Mouse (Mus musculus) limb, embryonic 14.5 days (tissue): ENCODE data around the gene Arhgef26. TPM values are rescaled to one million over a fixed set of nuclear protein-coding genes. Genes with fewer than 3 reads are reported as not detected.

ENCODE experiments used
- ATAC-seq: fragments of 200-750 bp; cut with Nextera tagmentation; 2 replicates; pipeline ENCODE4 v1.8.0; 2017; ENCODE audit warnings: low read depth, moderate number of reproducible peaks, moderate TSS enrichment; ENCODE audit not compliant: low FRiP score
- DNase-seq: peaks from one replicate; pipeline ENCODE4 v3.0.0-alpha.2; 2015; ENCODE audit warnings: low spot score
- H3K27ac ChIP-seq: fragments of 300-500 bp; sonication (generic); replicated peaks from 2 replicates; pipeline ENCODE4 v1.5.1; 2014; ENCODE audit warnings: low read depth, mild to moderate bottlenecking, low read length, moderate library complexity, mixed read lengths
- H3K27me3 ChIP-seq: fragments of 300-500 bp; sonication (generic); 2 replicates; pipeline ENCODE4 v1.6.1; 2014; ENCODE audit warnings: low read length, mixed read lengths; ENCODE audit not compliant: control insufficient read depth, insufficient read depth
- H3K36me3 ChIP-seq: fragments of 300-500 bp; sonication (generic); 2 replicates; pipeline ENCODE4 v1.6.1; 2014; ENCODE audit warnings: mild to moderate bottlenecking, low read length, moderate library complexity, mixed read lengths; ENCODE audit not compliant: control insufficient read depth, insufficient read depth
- H3K4me1 ChIP-seq: fragments of 300-500 bp; sonication (generic); 2 replicates; pipeline ENCODE4 v1.6.1; 2014; ENCODE audit warnings: antibody characterized with exemption, low read length, mixed read lengths; ENCODE audit not compliant: control insufficient read depth, insufficient read depth
- H3K4me2 ChIP-seq: fragments of 300-500 bp; sonication (generic); replicated peaks from 2 replicates; pipeline ENCODE4 v1.6.1; 2014; ENCODE audit warnings: low read depth, mild to moderate bottlenecking, low read length, moderate library complexity; ENCODE audit not compliant: severe bottlenecking
- H3K4me3 ChIP-seq: fragments of 300-500 bp; sonication (generic); replicated peaks from 2 replicates; pipeline ENCODE4 v1.5.1; 2014; ENCODE audit warnings: low read length
- H3K9ac ChIP-seq: fragments of 300-500 bp; sonication (generic); 2 replicates; pipeline ENCODE4 v1.6.1; 2014; ENCODE audit warnings: mild to moderate bottlenecking, low read depth, low read length, moderate library complexity; ENCODE audit not compliant: severe bottlenecking
- H3K9me3 ChIP-seq: fragments of 300-500 bp; sonication (generic); 2 replicates; pipeline ENCODE4 v1.6.1; 2016; ENCODE audit warnings: low read length; ENCODE audit not compliant: control insufficient read depth
- POLR2A ChIP-seq: fragments of 200-500 bp; IDR thresholded peaks from 2 replicates; pipeline ENCODE4 v1.8.0; 2012; ENCODE audit warnings: inconsistent platforms, mild to moderate bottlenecking, moderate library complexity, borderline replicate concordance; ENCODE audit not compliant: insufficient read depth, insufficient read length; ENCODE audit errors: extremely low read depth
- WGBS: fragments of 180-500 bp; shearing (Covaris S2); extraction: QIAGEN DNeasy Blood & Tissue Kit; methylation state at CpG from one replicate; pipeline ENCODE4 v1.1.7; 2014; 5-methylcytosine and 5-hydroxymethylcytosine counted together
- polyA plus RNA-seq, 2 experiments: library from polyadenylated mRNA; depleted of rRNA in 1 of 2; stranded (reverse) in 1 of 2; unstranded in 1 of 2; fragments of >200 nt; fragmentation: Nextera tagmentation in 1 of 2; extraction: Ambion mirVana in 1 of 2; gene quantifications; 2 replicates each; pipeline versions ENCODE4 v1.2.1 to v1.2.3; 2012 to 2014

The Arhgef26 gene
- polyA plus RNA-seq, 2 experiments, result 6.2 to 6.3 TPM

GRCm38 (mm10) chr3:62505166-62505900 lies 167.2 kb downstream of the Arhgef26 start:
- H3K27me3 ChIP-seq, result no peaks in the 10 kb centered on the region
- H3K4me3 ChIP-seq, result peak overlapping the region; percentile 90
- peaks cover 13% of the 10 kb centered on the region for H3K4me1 ChIP-seq
- no peaks in the 10 kb centered on the region for H3K9me3 ChIP-seq
- H3K9ac ChIP-seq, result peak overlapping the region; percentile 95; the same call in 1 of the 2 replicates
- peaks cover 17% of the 10 kb centered on the region for H3K36me3 ChIP-seq
- WGBS, result 74% methylated on average over 5 of the region's 5 CpGs
- TF ChIP-seq POLR2A, result no peak
- H3K27ac ChIP-seq, result no peak overlapping the region
- H3K4me2 ChIP-seq, result peak overlapping the region; percentile 63
- no peak for DNase-seq
- no peak for ATAC-seq

GRCm38 (mm10) chr3:62506488-62507205 lies 168.5 kb downstream of the Arhgef26 start, which contains the start of gene Dhx36:
Dhx36 (minus strand) TSS chr3:62507004.
- H3K27ac ChIP-seq, result peak within 1 kb of the TSS; percentile 97
- 0 out of 2 replicates have a peak, but pooled peaks have one; percentile 44 for TF ChIP-seq POLR2A
- peaks cover 13% of the 10 kb centered on the region for H3K4me1 ChIP-seq
- peaks cover 5% of the 10 kb centered on the region for H3K36me3 ChIP-seq
- H3K4me2 ChIP-seq, result peak within 1 kb of the TSS; percentile 63
- DNase-seq (peak; percentile 98), ATAC-seq (peak; percentile 99)
- H3K9me3 ChIP-seq, result no peaks in the 10 kb centered on the region
- no peaks in the 10 kb centered on the region for H3K27me3 ChIP-seq
- H3K9ac ChIP-seq, result peak within 1 kb of the TSS; percentile 95
- peak within 1 kb of the TSS; percentile 90 for H3K4me3 ChIP-seq
- under 1% methylated on average over 47 of the region's 66 CpGs for WGBS

- no peak overlapping the region for H3K27ac ChIP-seq
- H3K4me3 ChIP-seq, result peak overlapping the region; percentile 90
- no peak overlapping the region for H3K9ac ChIP-seq
- H3K27me3 ChIP-seq, result no peaks in the 10 kb centered on the region
- 44% methylated on average over 5 of the region's 5 CpGs for WGBS
- DNase-seq, result no peak
- no peak for ATAC-seq
- H3K36me3 ChIP-seq, result no peaks in the 10 kb centered on the region
- H3K4me1 ChIP-seq, result peaks cover 13% of the 10 kb centered on the region
- no peaks in the 10 kb centered on the region for H3K9me3 ChIP-seq
- peak overlapping the region; percentile 49 for H3K4me2 ChIP-seq
- TF ChIP-seq POLR2A, result no peak
Observed at GRCm38 (mm10) chr3:62507206-62507647, 169.1 kb downstream of the Arhgef26 start.

Other genes with a start within 250 kb of the Arhgef26 start
- 30.5 and 36.5 TPM in 2 replicates for gene Dhx36, start 168.7 kb downstream of the Arhgef26 start, polyA plus RNA-seq (2012; rRNA removed)
- 35.7 and 40.1 TPM in 2 replicates for gene Dhx36, start 168.7 kb downstream of the Arhgef26 start, polyA plus RNA-seq (2014; fragmentation: Nextera tagmentation; extraction: Ambion mirVana)